Mouse (Mus musculus) small intestine, adult 2 months (tissue): ENCODE measurements around the gene Tspear.

ENCODE experiments used
- CTCF ChIP-seq: fragments of 200-500 bp; IDR thresholded peaks from 2 replicates; pipeline ENCODE4 v1.5.1; 2012; ENCODE audit warnings: low read depth, mild to moderate bottlenecking, control low read depth, inconsistent platforms, low read length, moderate library complexity, mixed read lengths; ENCODE audit not compliant: insufficient replicate concordance, insufficient read length; ENCODE audit errors: extremely low read depth
- POLR2A ChIP-seq: fragments of 200-500 bp; IDR thresholded peaks from 2 replicates; pipeline ENCODE4 v1.6.1; 2012; ENCODE audit warnings: low read depth, mild to moderate bottlenecking, control low read depth, inconsistent platforms, low read length, moderate library complexity

GRCm38 (mm10) chr10:77922681-77923080 lies 236.3 kb downstream of the Tspear start:
- no peak for TF ChIP-seq CTCF
- no peak for TF ChIP-seq POLR2A
